Mouse (Mus musculus) mesoderm, embryonic 11.5 days (tissue): Measurements from ENCODE around the gene Ing5.
"Not testable (repeated sequence)": the region's sequence is repeated elsewhere in the genome, so short reads cannot be mapped to it uniquely, and the experiment has no call there.

Source experiments
- DNase-seq: peaks from one replicate; pipeline ENCODE4 v3.0.0-alpha.2; 2012; ENCODE audit warnings: low read depth, low spot score

Gene Ing5

DNA sequence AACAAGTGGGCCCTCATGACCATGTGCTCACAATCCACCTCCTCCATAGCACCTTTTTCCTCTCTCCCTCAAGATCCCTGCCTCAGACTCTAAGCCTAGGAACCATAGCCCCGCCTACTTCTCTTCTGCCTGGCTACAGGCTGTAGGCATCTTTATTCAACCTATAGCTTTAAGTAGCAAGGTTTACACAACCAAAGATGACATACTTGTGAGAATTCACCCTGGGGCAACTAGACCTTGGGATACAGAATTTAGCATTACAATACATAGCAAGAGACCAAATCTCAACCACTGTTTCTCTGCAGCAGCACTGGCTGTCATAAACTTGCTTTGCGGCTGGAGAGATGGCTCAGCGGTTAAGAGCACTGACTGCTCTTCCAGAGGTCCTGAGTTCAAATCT lies 6.2 kb downstream of the Ing5 start:
- no peak for DNase-seq

DNA sequence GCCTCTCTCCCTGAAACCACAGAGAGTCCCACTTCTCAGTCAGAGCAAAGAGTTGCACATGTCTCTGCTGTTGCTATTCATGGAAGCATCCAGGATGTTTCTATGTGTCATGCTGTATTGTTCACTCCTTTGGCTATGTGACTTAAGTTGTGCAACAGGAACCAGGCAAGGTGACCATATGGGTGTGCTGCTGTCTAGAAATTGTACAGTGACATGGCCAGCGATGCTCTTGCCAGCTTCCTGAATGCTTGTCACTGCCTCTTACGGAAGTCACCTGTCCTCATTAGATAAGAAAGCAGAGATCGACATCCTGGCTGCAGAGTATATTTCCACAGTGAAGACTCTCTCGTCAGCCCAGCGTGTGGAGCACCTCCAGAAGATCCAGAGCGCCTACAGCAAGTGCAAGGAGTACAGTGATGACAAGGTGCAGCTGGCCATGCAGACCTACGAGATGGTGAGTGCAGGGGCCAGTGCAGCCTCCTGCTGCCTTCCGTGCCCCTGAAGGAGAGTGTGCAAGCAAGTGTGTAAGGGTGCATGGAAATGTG lies 7.8 kb downstream of the Ing5 start:
- no peak for DNase-seq

DNA sequence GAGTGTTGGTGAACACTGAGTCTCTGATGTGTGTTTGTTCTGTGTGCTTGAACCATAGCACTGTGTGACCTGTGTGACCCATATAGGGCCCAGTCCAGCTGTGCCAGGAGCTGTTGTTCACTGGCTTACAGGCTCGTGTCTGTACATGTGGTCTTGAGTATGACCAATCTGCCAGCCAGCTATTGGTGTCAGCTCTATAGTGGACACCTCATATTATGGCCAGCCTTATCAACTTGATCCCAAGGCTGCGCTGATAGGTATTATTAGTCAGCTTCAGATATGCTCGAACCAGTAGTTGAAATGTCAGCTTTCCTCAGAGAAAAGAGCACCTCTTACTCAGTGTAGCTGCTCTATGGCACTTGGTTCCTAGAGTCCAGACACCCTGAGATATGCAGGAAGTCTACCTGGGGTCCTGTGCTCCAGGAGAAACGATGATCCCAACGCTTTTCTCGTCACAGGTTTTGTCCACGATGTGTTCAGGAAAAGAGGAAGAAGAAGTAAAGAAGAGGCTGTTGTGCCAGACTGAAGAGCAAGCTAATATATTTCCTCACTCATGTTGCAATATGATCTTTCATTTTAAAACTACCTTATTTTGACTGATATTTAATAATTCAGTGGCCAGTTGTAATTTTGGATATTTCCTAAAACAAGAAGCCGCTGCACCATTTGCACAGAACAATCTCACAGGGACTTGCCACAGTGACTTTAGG lies 14.2 kb downstream of the Ing5 start:
- DNase-seq, result no peak

DNA sequence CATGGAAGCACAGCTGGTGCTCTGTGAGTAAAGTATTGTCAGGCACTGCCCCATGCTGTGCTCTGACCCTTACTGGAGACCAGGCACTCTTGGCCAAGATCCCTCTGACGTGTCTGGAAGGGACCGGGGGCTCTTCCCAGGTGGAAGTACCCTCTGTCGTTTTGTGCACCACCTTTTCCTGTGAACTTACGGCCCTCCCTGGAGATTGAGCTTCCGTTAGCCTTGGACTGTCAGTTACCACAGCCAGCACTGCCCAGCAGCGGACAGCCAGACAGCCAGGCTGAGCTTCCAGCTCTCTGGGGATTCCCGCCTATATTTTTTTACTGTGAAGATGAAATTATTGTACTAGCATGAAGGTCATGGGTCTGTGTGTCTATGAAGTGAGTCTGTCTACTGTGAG lies 15.0 kb downstream of the Ing5 start:
- DNase-seq, result no peak

DNA sequence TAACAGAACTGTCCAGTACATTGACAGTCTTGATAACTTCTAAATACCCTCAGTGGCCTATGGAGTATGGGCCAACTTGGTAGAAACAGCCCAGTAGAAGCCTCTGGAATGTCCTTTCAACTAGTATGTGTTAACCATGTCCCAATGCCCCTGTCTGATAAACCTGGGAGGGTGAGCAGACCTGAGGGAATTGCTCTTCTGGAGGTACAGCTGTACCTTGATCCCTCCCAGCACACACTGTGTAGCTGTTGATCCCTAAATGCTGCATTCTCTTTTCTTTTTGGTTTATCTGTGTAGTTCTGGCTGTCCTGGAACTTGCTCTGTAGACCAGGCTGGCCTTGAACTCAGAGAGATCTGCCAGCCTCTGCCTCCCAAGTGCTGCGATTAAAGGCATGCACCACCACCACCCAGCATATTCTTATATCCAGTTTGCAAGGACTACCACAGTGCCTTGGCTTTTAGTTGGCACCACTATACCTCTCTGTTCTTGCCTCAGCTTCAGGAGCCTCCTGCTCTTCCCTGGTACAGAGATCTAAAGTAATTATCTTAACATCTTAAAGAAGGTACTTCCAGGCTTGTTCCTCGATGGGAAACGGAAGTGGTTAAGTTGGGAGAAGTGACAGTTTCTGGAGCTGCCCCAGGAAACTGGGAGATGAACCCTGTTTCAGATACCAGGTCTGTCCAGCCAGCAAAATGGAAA lies 20.2 kb downstream of the Ing5 start:
- no peak for DNase-seq

DNA sequence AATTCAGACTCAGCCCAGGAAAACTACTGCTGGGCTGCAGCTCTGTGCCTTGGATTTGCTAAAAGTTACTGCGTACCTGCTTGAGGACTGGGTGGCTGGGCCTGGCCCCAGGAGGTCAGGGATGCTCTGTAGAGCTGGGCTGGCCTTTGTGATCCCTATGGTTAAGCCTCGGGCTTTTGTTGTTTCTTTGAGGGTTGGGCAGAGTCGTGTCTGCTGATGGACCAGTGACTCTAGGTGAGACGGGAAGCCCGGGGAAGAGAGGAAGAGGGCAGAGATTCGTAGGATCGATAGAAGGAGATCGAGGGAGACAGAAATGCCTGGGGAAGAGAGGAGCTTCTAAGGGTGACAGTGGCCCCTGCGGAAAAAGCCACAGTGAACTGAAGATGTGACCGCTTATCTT lies 20.8 kb downstream of the Ing5 start, which contains the start of gene D2hgdh:
Gene D2hgdh, plus strand, starts transcription at position 301 of the 400 bp plus-strand sequence.
- no peak for DNase-seq

DNA sequence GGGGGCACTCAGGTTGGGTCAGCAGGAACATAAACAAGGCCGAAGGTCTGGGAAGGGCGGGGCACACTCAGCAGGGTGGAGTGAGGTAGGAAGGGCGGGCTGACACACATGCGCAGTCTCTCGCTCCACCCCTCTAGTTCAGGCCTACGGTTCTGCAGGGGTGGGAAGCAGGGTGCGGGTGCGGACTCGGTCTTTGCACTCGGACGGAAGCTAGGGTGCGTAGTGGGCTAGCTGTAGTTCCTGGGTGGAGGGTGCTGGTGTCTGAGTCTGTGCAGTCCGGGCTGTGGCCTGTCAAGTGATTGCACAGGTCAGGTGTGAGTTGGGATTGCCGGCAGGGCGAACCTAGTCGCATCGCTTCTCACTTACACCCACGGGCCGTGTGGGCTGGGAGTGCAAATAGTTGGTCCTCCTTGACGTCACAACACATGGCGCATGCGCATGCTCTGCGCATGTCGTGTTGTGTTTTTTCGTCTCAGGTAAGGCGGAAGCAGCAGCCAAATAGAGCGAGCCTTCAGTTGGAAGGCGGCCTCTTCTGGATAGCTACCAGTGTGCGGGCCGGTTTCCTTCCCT lies 21.4 kb downstream of the Ing5 start:
- peak; percentile 97 for DNase-seq

DNA sequence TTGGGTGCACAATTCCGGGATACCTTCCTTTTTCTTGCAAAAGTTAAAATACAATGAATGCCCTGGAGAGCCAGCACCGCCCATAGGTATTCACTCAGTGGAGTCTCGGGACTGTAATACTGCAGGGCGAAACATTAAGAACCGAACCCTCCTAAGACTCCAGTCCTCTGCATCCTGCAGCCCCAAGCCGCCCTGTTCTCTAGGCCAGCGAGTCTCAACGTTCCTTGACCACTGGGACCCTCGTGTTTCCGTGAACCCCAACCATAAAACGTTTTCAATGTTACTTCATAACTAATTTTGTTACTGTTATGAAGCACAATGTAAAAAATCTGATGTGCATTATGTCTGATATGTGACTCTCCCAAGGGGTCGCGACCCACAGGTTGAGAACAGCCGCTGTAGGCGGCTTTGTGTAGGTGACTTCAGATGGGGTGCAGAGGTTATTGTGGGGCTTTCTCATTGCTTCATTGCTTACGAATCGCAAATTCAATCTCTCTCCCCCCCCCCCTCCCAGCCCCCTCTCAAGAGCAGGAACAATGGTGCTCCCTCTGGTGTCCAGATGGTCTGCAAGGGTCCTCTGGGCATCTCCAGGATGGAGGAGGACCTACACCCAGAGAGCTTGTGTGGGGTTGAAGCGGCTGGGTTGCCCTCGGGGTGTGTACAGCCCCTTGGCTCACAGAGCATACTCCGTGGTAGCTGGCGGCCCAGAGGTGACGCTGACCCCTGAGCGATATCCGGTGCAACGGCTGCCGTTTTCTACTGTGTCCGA lies 22.2 kb downstream of the Ing5 start:
- no peak for DNase-seq

DNA sequence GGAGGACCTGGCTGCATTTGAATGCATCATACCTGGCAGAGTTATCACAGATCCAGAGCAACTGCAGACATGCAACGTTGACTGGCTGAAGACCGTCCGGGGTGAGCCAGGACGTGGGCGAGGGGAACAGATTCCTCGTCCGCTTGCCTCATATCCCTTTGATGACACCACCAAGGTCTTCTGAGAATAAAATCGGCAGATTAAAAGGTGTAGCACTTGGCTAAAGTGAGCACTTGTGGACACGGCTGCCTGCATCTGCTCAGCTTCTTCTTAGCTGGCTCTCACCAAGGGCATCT lies 22.7 kb downstream of the Ing5 start:
- DNase-seq, result no peak

DNA sequence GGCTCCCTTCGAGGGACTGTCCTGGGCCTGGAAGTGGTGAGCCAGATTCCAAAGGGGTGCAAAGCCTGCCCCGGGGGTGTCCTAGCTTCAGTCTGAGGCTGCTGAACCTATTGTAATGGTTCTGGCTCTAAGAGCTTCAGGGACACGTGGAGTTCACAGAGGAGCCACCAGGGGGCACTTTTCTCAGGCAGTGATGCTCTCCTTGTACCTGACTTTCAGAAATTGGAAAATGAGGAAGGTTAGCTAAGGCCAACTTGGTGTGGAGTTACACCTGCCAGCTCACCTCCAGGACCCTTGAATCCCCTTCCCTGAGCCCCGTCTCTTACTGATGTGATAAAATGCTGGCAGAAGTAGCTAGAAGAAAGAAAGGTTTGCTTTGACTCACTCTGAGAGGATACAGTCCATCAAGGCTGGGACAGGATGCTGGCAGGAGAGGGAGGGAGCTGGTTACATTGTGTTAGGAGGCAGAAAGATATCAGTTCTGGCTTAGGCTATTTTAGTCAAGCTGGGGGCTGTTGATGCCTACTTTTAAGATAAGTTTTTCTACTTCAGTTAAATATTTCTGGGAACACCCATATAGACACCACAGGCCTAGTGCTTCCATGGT lies 29.1 kb downstream of the Ing5 start:
- not testable (repeated sequence) for DNase-seq

DNA sequence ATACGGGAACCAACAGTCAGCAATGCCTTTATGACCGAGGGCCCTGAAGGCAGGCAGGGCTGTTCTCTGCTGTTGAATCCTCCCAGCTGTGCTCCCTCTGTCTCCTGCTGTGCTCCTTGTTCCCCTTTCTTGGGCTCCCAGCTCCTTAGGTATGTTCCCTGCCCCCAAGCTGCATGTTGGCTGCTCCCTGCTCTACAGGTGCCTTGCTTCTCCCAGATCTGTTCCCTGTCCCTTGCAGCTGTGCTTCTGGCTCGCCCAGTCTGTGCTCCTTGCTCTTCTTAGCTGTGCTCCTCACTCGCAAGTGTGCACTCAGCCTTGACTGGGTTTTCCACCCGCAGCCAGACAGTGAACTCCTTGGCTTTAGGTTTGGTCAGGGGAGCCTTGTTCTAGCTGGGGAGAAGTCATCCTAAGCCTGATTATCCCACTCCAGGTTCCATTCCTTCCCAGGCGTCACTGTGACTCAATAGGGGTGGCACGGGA lies 30.9 kb downstream of the Ing5 start:
- DNase-seq, result no peak

DNA sequence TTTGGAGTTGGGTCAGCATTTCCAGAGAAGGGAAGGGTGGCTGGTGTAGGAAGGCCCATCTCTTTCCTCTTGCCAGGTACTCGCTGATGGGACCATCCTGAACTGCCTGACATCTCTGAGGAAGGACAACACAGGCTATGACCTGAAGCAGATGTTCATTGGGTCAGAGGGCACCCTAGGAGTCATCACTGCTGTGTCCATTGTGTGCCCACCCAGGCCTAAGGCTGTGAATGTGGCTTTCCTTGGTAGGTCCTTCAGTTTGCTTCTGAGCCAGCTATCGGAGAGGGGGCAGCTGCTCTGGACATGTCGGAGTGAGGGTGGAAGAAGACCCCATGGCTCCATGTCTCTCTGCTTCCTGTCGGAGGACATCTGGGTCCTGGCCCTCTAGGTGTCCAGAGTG lies 31.4 kb downstream of the Ing5 start:
- DNase-seq, result no peak

DNA sequence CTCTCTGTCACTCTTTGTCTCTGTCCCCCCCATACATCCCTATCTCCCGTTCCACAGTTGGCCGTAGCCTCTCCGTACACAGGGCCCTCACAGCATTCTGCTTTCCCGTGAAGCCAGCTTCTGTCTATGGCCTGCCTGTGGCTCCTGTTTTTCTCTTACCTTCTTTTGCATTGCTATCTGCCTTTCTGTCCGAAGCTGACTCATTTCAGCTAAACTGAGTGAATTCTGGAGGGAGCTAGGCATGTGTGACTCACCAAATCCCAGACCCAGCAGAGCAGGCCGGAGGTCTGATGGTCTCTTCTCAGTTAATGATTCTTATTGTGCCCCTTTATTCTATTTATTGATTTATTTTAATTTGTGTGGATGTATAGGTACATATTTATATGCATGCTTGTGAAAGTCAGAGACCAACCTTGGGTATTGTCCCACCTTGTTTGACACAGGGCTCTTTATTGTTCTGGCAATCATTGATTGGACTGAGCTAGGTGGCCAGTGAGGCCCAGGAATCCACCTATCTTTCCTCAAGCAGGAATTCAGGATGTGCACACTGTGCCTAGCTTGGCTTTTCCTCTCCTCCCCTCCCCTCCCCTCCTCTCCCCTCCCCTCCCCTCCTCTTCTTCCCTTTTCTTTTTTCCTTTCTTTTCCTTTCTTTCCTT lies 32.2 kb downstream of the Ing5 start:
- no peak for DNase-seq

DNA sequence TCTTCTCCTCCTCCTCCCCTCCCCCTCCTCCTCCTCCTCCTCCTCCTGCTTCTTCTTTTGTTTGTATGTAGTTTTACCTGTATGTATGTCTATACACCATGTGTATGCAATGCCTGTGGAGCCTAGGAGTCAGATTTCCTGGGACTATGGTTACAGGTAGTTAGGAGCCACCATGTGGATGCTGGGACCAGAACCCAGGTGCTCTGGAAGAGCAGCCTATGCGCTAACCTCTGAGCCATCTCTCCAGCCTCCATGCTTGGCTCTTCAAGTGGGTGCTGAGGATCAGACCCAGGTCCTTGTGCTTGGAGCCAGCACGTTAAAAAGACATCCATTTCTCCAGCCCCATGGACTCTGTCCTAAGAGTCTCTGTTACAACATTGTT lies 32.8 kb downstream of the Ing5 start:
- no peak for DNase-seq

DNA sequence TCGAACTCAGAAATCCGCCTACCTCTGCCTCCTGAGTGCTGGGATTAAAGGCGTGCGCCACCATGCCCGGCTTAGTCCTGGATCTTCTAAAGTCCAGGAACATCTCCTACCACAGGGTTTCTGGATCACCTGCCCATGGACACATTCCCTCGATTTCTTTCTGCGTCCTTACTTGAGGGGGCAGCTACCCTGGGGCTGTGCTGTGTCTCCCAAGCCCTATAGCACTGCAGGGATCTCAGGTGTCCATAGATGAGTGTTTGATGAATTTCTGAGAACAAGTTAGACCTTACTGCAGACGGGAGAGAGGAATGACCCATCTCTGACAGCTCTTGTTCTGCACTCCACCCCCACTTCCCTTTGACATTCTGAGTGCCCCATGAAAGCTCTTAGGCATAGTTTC lies 33.6 kb downstream of the Ing5 start:
- DNase-seq, result no peak

DNA sequence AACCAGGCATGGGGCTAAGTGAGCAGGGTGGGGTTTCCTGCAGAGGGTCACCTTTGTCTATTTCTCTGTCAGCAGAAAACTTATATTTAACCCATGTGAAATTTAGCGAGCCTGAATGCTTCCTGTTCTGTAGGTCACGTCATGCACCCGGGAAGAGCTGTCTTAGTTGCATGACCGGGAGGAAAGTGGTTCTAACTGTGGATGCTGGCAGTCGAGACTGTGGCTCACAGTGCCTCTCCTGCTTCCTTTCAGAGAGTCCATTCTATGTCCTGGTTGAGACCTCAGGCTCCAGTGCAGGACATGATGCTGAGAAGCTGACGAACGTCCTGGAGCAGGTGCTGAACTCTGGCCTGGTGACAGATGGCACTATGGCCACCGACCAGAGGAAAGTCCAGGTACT lies 34.8 kb downstream of the Ing5 start:
- DNase-seq, result not testable (repeated sequence)

DNA sequence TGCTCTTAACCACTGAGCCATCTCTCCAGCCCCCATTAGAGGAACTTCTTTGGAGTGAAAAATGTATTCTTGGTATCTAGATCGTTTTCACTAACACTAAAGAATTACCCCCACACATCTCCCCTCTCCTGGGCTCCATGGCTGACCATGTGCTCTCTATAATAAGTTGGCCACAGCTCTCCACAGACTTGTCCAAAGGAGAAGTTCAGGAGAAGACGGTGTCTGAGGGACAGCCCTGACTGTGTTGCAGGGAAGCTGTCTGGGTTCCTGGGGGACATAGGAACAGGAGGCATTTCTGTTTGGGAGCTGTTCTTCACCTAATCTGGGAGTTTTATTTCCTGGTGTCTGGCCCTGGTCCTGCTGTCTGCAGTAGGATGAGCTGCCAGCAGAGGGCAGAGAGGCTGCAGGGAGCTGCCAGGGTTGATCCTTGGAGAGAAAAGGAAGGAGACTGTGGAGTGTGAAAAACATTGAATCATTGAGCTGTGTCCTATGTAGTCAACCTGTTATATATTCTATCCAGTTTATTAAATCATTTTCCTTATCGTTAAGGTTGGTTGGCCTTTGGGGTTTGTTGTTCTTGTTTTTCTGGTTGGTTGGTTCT lies 42.1 kb downstream of the Ing5 start:
- DNase-seq, result not testable (repeated sequence)

DNA sequence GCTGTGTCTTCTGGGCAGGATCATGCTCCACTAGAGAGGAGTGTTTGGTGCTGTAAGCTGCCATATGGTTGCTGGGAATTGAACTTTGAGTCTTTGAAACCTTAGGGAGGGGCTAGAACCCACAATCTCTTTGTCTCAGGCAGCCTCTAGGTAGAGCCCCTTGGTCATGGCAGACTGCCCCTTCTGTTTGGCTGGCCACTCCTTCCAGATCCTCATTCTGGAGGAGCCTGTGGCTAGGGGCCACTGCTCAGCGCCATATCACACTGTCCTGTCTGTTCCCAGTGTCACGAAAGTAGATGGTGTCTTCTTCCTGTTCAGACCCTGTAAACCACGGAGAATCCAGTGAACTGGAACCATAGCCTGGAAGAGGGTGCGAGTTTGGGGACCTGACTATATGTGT lies 52.0 kb downstream of the Ing5 start:
- DNase-seq, result not testable (repeated sequence)

DNA sequence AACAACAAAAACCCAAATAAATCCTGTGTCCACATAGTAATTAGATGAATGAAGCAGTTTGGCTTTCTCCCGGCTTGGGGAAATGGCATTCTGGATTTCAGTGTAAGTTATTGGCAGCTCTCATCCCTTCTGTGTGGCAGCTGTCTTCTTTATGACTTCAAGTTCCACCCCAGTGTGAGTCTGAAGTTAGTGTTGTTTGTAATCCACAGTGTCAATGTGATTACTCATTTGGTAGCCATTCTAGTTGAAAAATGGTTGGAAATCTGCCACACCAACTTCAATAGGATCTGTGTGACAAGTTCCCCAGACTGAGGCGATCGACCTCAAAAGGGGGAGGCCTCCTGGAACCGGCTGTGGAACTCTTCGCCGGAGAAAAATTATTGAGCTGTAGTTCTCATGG lies 53.6 kb downstream of the Ing5 start:
- no peak for DNase-seq

DNA sequence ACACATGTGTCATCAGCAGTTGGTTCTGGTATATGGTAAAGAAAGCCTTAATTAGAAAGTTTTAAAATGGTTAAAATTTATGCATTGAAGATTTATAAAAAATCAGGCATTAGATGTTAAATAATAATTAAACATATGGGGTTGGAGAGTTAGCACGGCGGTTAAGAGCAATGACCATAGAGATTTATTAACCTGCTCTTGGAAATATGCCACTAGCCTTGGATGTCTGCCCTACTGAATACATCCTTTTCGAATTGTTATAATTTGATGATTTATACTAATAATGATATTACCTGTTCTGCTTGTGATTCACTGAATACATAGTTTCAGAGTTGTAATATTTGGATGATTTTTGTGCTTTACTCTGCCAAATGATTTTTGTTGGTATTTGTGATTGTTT lies 54.2 kb downstream of the Ing5 start:
- no peak for DNase-seq

DNA sequence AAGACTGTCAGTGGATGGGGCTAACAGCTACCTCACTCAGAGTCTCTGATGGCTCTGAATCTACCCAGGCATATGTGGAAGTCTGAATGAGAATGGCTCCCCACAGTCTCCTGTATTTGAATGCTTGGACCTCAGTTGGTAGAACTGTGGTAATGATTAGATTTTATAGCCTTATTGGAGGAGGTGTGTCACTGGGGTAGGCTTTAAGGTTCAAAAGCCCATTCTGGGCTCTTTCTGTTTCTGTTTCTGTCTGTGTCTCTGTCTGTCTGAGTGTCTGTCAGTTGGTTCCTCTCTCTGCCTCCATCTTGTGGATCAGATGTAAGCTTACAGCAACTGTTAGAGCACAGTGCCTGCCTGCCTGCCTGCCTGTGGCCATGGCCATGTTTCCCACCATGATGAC lies 55.9 kb downstream of the Ing5 start:
- DNase-seq, result no peak
